Mouse (Mus musculus): ENCODE results near the gene Slc38a6.

The Slc38a6 gene

GRCm38 (mm10) chr12:73400481-73401025 is 114.0 kb downstream of the Slc38a6 start:
- no peak for DNase-seq

- no peak for DNase-seq
Observed at GRCm38 (mm10) chr12:73401520-73402130, 115.0 kb downstream of the Slc38a6 start.

- no peak for DNase-seq
Observed at GRCm38 (mm10) chr12:73402137-73402712, 115.6 kb downstream of the Slc38a6 start.

- DNase-seq = no peak
Observed at GRCm38 (mm10) chr12:73402851-73403665, 116.5 kb downstream of the Slc38a6 start.

All from kidney, postnatal 14 days (tissue).